Mouse (Mus musculus) kidney, postnatal 4 days (tissue): ENCODE results near the gene Idua.
"Not testable (repeated sequence)": the region's sequence is repeated elsewhere in the genome, so short reads cannot be mapped to it uniquely, and the experiment has no call there.

Experiments
- DNase-seq, 2 experiments: peaks; one replicate each; pipeline ENCODE4 v3.0.0; 2021; ENCODE audit warnings: mixed read lengths in 2 of 2

The Idua gene

GRCm38 (mm10) chr5:108659698-108660631 lies at the start of gene Idua:
Gene Idua, plus strand, starts transcription at chr5:108660331.
- DNase-seq: no peak

DNA sequence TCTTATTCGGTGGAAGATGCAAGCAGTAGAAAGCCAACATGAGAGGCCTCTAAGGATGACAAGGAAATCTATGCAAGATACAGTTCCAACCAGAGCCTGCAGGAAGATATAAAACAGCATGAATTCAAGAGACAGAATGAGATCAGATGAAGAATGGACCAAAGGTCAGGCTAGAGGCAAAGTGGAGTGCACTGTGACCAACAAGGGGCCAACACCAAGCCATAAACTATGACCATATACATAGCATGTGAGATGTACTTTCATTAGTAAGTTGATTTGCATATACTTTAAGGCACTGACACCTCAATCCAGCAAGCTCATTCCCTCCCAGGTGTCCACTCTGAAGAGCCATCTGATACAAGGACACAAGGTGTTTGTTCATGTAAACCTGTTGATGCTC lies 49.7 kb upstream of the Idua start:
- no peak for DNase-seq

GRCm38 (mm10) chr5:108621870-108622269 lies 38.3 kb upstream of the Idua start:
- no peak for DNase-seq

- no peak for DNase-seq
Observed at GRCm38 (mm10) chr5:108626050-108626660, 34.0 kb upstream of the Idua start.

- peak in 1 of 2 experiments; percentile 7 for DNase-seq
Observed at GRCm38 (mm10) chr5:108628891-108629633, 31.1 kb upstream of the Idua start.

DNA sequence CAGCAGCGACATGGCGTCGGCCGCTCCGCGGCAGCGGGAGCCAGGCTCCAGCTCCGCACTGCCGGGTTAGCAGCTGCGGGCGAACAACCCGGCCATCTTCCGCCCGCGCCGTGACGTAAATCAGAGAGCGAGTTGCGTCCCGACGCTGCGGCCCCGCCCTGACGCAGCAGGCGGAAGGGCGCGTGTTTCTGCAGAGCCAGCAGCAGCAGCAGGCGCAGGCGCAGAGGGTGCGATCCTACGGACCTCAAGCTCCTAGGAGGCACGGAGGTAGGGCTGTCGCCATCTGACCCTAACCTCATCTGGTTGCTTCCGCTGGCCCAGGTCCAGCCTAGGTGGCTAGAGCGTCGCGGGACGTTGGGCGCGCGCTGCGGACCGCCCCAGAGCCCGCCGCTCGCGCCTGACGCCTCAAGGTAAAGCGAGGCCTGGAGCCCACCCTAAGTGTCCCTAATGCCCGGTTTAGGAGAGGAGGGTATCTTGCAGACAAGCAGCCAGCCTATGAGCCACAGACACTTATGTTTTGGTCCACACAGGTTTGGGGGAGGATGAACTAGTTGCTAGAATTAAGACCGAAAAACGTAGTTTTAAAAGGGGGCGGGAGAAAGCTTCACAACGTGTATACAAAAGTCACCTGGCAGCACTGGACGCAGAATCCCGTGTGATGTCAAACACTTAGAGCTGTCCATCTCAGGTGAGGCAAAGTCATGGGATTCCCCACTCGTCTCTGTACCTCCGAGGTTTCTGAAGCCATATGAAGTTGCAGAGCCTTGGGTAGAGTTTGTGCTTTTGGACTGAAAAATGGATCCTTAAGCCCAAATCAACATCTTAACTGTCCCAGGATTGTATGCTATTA lies 30.3 kb upstream of the Idua start, which contains the start of the genes Gak and Tmem175:
Gak (minus strand) TSS at position 122 of the 850 bp plus-strand sequence.
Tmem175 (plus strand) TSS at position 137 of the 850 bp plus-strand sequence.
- DNase-seq: peak; percentile 93 to 96

GRCm38 (mm10) chr5:108633676-108634075 lies 26.5 kb upstream of the Idua start:
- no peak for DNase-seq

GRCm38 (mm10) chr5:108634088-108634487 lies 26.0 kb upstream of the Idua start:
- DNase-seq: not testable (repeated sequence)

- no peak for DNase-seq
Observed at GRCm38 (mm10) chr5:108636172-108636571, 24.0 kb upstream of the Idua start.

DNA sequence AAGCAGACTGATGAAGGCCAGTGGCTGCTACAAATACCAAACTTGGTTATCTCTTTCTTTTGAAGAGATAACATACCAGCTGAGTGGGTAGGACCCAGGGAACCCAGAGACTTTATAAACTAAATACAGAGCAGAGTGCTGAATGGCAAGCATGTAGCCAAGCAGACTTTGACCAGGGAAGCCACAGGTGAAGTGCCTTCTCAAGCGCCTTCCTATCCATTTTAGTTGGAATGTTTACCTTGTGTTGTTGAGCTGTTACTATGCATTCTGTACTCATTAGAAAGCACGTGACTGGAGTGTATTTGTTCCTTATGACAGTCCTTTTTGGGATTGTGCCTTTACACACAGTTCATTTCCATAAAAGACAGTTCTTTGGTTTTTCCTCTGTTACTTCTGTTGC lies 16.5 kb upstream of the Idua start:
- no peak for DNase-seq

- no peak for DNase-seq
Observed at GRCm38 (mm10) chr5:108645651-108646342, 14.3 kb upstream of the Idua start.

GRCm38 (mm10) chr5:108646343-108646660 lies 13.8 kb upstream of the Idua start:
- no peak for DNase-seq

DNA sequence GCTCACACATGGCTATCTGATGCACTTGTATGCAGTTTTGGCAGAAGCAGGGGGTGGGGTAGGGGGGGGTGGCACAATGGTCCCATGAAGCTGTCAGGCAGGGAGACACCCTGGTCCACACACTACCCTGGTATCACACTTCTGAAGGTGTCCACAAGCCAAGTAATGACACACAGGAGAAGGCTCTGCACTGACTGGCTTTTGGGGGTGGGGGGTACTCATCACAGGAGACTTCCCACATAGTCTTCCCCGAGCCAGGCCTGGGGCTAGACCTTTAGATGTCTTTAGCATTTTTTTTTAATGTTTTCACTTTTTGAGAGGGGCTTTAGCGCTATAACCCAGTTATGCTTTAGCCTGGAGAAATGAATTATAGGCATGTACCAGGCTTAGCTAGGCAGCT lies 12.8 kb upstream of the Idua start:
- no peak for DNase-seq

- DNase-seq: no peak
Observed at GRCm38 (mm10) chr5:108647820-108648465, 12.2 kb upstream of the Idua start.

- no peak for DNase-seq
Observed at GRCm38 (mm10) chr5:108648937-108649576, 11.1 kb upstream of the Idua start.

DNA sequence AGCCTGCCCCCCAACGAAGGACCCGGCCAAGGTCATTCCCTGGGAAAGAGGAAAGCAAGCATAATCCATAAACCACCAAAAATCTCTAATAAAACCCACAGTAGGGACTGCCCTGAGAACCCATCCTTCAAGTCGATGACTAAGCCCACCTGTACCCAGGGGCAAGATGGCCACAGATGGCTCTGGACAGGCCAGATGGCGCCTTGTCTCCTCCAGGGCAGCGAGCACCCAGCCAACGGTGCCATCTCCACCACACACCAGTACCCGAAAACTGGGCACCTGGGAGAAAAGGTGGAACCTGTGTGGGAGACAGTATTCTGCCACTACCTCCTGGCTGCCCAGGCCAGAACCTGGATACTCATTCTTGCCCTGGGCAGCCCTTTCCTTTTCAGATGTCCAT lies 9.8 kb upstream of the Idua start:
- DNase-seq: no peak

DNA sequence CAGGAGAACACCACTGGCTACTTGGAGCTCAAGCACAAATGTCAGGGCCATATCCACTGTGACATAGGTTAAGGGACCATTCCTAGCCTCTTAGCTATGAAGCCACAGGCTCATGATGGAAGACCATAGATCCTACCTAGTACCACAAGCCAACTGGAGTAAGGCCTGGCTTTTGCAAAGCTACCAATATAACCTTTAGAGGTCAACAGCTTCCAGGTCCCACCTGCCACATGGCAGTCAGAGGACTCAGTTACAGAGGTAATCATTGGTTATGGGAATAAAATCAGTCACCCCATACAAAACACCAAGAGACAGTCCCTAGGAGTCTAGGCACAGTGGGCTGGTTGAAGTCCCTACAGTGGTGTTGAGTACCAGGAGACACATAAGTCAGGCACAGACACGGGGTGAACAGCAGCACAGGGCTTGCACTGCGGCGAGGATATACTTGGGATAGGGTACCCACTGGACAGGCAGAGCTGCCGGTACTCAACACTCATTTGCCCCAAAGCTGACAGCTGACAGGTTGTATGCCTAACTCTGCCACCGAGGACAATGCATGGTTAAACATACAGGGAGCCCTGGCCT lies 8.9 kb upstream of the Idua start:
- no peak for DNase-seq

DNA sequence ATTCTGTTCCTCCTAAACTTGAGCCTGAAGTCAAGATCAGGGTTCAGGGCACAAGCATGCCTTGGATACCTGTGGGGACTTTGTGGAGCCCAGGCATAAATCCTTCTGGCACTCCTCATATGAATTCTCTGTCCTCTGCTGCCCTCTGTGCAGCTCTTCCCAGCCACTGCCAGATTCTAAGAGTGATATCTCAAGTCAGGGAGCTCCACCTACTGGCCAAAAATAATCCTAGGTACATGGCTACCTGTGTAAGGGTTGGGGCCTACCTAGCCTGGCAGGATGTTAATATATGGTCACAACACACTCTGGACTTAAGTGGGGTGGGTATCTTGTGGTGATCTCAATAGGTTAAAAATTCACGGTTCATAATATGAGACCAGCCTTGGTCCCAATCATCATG lies 8.3 kb upstream of the Idua start:
- DNase-seq: peak; percentile 58 to 69

- DNase-seq: no peak
Observed at GRCm38 (mm10) chr5:108653341-108653740, 6.8 kb upstream of the Idua start.

DNA sequence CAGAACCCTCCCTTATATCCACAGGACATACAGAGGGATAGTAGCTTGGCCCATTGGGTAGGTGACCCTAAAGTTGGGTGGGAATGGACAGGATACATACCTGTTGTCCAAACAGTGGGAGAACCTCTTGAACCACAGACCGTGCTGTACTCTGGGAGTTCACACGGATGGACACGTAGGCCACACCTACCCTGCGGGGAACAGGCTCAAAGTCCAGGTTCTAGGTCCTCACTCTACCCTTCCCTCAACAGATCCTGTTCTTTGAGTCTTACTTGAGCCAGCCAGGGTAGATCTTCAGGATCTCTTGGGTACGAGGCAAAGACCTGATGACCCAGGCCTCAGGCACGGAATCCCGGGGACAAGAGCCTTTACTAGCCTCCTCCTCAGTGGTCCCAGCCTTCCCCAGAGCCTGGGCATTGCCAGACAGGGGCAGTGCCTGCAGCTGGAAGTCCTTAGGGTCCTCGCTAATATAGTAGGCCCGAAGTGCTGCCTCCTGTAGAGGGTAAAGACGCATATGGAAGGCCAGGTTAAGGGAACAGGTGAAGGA lies 5.6 kb upstream of the Idua start:
- DNase-seq: no peak
